Mouse (Mus musculus): ENCODE results near the gene E030018B13Rik. TPM values are rescaled to one million over a fixed set of nuclear protein-coding genes. Genes with fewer than 3 reads are reported as not detected.

The E030018B13Rik gene
- polyA plus RNA-seq, 1 experiment from 2014 or later = not detected

DNA sequence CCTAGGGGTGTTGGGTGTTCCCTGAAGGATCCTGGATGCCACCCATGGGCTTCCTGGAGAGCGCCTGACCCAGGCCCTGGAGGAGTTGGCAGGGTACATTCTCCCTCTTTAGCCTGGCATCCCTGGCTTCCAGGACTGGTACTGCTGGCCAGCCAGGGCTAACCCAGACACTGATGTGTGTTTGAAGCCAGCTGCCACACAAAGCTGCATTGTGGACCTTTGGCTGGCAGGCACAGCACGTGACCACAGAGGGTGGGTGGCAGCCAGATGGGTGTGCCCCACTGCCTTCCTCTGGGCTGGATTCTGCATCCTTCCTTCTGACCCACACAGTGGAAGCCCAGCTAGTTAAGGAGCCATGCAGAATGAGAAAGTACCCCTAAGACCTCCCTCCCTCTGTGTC, 48.5 kb downstream of the E030018B13Rik start:
- H3K4me3 ChIP-seq (replicated peaks) = no peak overlapping the region
- WGBS = 65% methylated on average over 2 of the region's 2 CpGs
- H3K27me3 ChIP-seq = no peaks in the 10 kb centered on the region
- peaks cover 8% of the 10 kb centered on the region; the same call in 1 of the 2 replicates for H3K4me1 ChIP-seq
- 0 out of 2 replicates have a peak, but pooled peaks have one; percentile 44 for ATAC-seq (replicated peaks; ENCODE audit: low FRiP score)
- no peak overlapping the region for H3K9ac ChIP-seq
- no peaks in the 10 kb centered on the region for H3K36me3 ChIP-seq
- no peak overlapping the region for H3K4me2 ChIP-seq
- no peaks in the 10 kb centered on the region for H3K9me3 ChIP-seq (replicated peaks)
- H3K27ac ChIP-seq = no peak overlapping the region

DNA sequence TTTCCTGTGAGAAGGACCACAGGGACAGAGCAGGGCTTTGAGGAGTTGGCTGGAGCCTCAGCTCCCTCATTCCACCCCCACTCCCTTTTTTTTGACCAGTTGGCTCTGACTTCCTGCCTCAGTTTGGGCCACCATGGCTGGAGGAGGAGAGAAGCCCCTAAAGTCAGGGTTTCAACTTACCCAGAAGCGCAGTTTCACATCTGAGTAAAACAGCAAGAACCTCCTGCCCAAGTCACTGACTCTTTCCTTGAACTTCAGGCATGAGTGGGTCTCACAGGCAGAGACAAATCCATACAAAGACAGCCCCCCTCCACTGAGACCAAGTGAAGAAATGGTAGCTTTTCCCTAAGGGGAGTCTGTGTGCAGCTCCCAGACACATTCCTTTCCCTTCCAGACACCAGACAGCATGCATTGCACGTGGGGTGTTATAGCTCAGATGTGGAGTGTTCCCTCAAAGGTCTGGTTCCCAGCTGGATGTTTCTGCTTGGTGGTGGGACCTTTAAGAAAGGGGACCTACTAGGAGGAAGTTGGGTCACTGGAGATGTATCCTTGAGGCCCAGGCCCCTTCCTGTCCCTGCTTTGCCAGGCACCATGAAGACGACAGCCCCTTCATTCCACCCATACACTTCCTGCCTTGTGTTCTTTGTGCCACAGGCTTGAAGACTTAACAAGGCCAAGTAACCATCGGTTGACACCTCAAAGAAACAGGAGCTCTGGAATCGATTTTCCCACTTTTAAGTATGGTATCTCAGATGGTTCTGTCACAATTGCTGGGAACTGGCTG, 49.2 kb downstream of the E030018B13Rik start:
- H3K27ac ChIP-seq = no peak overlapping the region
- whole genome bisulfite sequencing = 56% methylated on average over 5 of the region's 5 CpGs
- no peaks in the 10 kb centered on the region for H3K27me3 ChIP-seq
- H3K9me3 ChIP-seq (replicated peaks) = no peaks in the 10 kb centered on the region
- 0 out of 2 replicates have a peak, but pooled peaks have one; percentile 7 for ATAC-seq (replicated peaks; ENCODE audit: low FRiP score)
- peaks cover 8% of the 10 kb centered on the region; the same call in 1 of the 2 replicates for H3K4me1 ChIP-seq
- H3K36me3 ChIP-seq = no peaks in the 10 kb centered on the region
- H3K4me2 ChIP-seq = no peak overlapping the region
- no peak overlapping the region for H3K4me3 ChIP-seq (replicated peaks)
- H3K9ac ChIP-seq = no peak overlapping the region

DNA sequence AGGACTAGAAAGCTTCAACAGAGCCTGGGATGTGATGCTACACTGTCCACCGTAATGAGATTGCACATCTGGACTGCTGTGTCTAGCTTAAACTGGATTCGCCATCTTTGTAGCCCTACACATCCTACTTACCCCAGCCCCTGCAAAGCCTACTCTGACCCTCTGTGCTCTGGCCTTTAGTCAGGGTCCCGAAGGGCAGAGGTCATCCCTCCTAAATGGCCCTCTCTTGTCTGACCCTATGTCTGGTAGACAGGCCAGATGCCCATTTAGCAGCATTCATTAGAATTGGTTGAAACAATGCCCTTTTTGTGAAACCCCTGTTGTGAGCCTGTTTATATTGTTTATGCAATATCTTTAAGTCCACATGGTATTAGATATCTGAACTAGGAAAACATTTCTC, 53.3 kb downstream of the E030018B13Rik start:
- no peak overlapping the region for H3K27ac ChIP-seq
- peaks cover 8% of the 10 kb centered on the region; the same call in 1 of the 2 replicates for H3K4me1 ChIP-seq
- no peak overlapping the region for H3K4me3 ChIP-seq (replicated peaks)
- H3K27me3 ChIP-seq = no peaks in the 10 kb centered on the region
- H3K4me2 ChIP-seq = no peak overlapping the region
- H3K9ac ChIP-seq = no peak overlapping the region
- H3K36me3 ChIP-seq = no peaks in the 10 kb centered on the region
- no peak for ATAC-seq (replicated peaks; ENCODE audit: low FRiP score)
- H3K9me3 ChIP-seq (replicated peaks) = no peaks in the 10 kb centered on the region
- 68% methylated on average over 3 of the region's 3 CpGs for WGBS

Other genes with a start within 250 kb of the E030018B13Rik start
- 21.8 and 23.3 TPM in 2 replicates for gene Klf13, start 22.1 kb downstream of the E030018B13Rik start, polyA plus RNA-seq (2015; fragmentation: Nextera tagmentation; extraction: Ambion mirVana)
- gene Trpm1, start 237.0 kb downstream of the E030018B13Rik start, polyA plus RNA-seq (2015; fragmentation: Nextera tagmentation; extraction: Ambion mirVana) = not detected in 2 replicates